Mouse (Mus musculus): ENCODE results near the gene Tefm. TPM values are rescaled to one million over a fixed set of nuclear protein-coding genes. Genes with fewer than 3 reads are reported as not detected.

The Tefm gene
- polyA plus RNA-seq, 1 experiment from 2014 or later: 31.6 TPM

GRCm38 (mm10) chr11:80171884-80172283 lies 29.9 kb upstream of the Tefm start:
- H3K9me3 ChIP-seq: no peaks in the 10 kb centered on the region
- no peaks in the 10 kb centered on the region for H3K36me3 ChIP-seq
- WGBS: 74% methylated on average over 4 of the region's 4 CpGs
- H3K9ac ChIP-seq: no peak overlapping the region
- no peak overlapping the region for H3K4me3 ChIP-seq
- ATAC-seq (ENCODE audit: low FRiP score, low read depth): no peak
- H3K27me3 ChIP-seq (replicated peaks): peaks cover 4% of the 10 kb centered on the region; the same call in 1 of the 2 replicates
- no peaks in the 10 kb centered on the region for H3K4me1 ChIP-seq
- no peak overlapping the region for H3K27ac ChIP-seq
- no peak overlapping the region for H3K4me2 ChIP-seq (replicated peaks)

DNA sequence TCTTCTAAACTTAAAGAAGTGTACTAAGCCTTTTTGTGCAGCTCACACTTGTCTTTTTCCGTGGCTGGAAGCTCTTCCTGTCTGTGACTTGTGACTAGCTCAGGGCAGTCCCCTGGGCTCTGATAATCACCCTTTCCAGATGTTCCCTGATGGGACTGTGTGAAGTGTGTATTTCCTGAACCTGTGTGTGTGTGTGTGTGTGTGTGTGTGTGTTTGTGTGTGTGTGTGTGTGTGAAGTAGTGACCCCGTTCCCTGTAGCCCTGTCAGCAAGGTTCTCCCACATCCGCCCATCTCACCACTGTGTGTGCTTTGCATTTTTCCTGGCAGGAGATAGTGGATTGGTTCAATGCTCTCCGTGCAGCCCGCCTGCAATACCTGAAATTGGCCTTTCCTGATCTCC lies 28.4 kb upstream of the Tefm start:
- 70% methylated on average over 5 of the region's 5 CpGs for WGBS

GRCm38 (mm10) chr11:80169629-80170028 lies 27.7 kb upstream of the Tefm start:
- no peak for ATAC-seq (ENCODE audit: low FRiP score, low read depth)
- H3K36me3 ChIP-seq: no peaks in the 10 kb centered on the region
- no peak overlapping the region for H3K4me2 ChIP-seq (replicated peaks)
- WGBS: 87% methylated on average over 3 of the region's 3 CpGs
- H3K27me3 ChIP-seq (replicated peaks): no peaks in the 10 kb centered on the region
- H3K9me3 ChIP-seq: no peaks in the 10 kb centered on the region
- H3K4me1 ChIP-seq: no peaks in the 10 kb centered on the region
- no peak overlapping the region for H3K4me3 ChIP-seq
- H3K27ac ChIP-seq: no peak overlapping the region
- no peak overlapping the region for H3K9ac ChIP-seq

More for the DNA sequence above, 28.4 kb upstream of the Tefm start:
- Histone ChIP-seq H3K4me3 (no peak overlapping the region), H3K4me1 (no peaks in the 10 kb centered on the region), H3K27ac (no peak overlapping the region), H3K36me3 (no peaks in the 10 kb centered on the region), H3K9ac (no peak overlapping the region), H3K27me3 (replicated peaks) (no peaks in the 10 kb centered on the region), H3K4me2 (replicated peaks) (no peak overlapping the region), H3K9me3 (no peaks in the 10 kb centered on the region)
- ATAC-seq (ENCODE audit: low FRiP score, low read depth): no peak

DNA sequence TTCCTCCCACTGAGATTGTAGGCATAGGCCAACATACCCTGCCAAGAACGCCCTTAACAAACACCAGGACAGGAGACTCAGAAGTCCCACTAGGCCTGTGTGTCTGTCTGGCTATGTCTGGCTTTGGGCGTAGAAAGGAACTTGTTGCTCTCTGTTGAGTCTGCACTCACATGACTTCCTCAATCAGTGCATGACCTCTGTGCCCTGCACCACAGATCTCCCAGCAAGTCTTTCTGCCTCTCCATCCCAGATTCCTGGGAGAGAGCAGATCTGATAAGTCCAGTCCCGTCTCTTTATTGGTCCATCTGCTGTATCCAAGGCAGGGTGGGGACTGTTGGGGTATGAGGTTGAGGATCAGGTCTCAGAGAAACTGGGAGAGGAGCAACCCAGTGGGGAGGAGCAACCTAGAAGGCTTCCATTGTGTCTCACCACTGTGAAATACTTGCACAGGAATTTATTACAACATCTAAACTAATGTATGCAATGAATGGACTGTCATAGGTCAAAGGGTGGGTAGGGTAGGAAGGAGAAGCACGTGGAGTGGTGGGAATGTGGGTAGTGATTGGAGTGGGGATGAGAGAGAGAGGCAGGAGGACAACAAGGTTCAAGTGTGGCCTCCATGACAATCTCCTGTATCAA lies 26.8 kb upstream of the Tefm start:
- Histone ChIP-seq H3K27ac (no peak overlapping the region), H3K36me3 (no peaks in the 10 kb centered on the region), H3K9ac (no peak overlapping the region), H3K4me2 (replicated peaks) (no peak overlapping the region), H3K4me1 (no peaks in the 10 kb centered on the region), H3K27me3 (replicated peaks) (no peaks in the 10 kb centered on the region), H3K4me3 (no peak overlapping the region), H3K9me3 (no peaks in the 10 kb centered on the region)
- WGBS: 86% methylated on average over 4 of the region's 4 CpGs
- ATAC-seq (ENCODE audit: low FRiP score, low read depth): no peak

GRCm38 (mm10) chr11:80168121-80168520 lies 26.1 kb upstream of the Tefm start:
- WGBS: 91% methylated on average over 9 of the region's 9 CpGs

GRCm38 (mm10) chr11:80164224-80164623 lies 22.2 kb upstream of the Tefm start:
- no peaks in the 10 kb centered on the region for H3K9me3 ChIP-seq
- no peak for ATAC-seq (ENCODE audit: low FRiP score, low read depth)
- no peak overlapping the region for H3K4me3 ChIP-seq
- no peaks in the 10 kb centered on the region for H3K36me3 ChIP-seq
- WGBS: 59% methylated on average over 2 of the region's 2 CpGs
- H3K9ac ChIP-seq: no peak overlapping the region
- H3K27ac ChIP-seq: no peak overlapping the region
- no peak overlapping the region for H3K4me2 ChIP-seq (replicated peaks)
- H3K4me1 ChIP-seq: no peaks in the 10 kb centered on the region
- H3K27me3 ChIP-seq (replicated peaks): no peaks in the 10 kb centered on the region

More at GRCm38 (mm10) chr11:80168121-80168520, 26.1 kb upstream of the Tefm start:
- Histone ChIP-seq H3K27me3 (replicated peaks) (no peaks in the 10 kb centered on the region), H3K9ac (no peak overlapping the region), H3K4me2 (replicated peaks) (no peak overlapping the region), H3K4me3 (no peak overlapping the region), H3K9me3 (no peaks in the 10 kb centered on the region), H3K36me3 (no peaks in the 10 kb centered on the region), H3K27ac (no peak overlapping the region), H3K4me1 (no peaks in the 10 kb centered on the region)
- ATAC-seq (ENCODE audit: low FRiP score, low read depth): no peak

DNA sequence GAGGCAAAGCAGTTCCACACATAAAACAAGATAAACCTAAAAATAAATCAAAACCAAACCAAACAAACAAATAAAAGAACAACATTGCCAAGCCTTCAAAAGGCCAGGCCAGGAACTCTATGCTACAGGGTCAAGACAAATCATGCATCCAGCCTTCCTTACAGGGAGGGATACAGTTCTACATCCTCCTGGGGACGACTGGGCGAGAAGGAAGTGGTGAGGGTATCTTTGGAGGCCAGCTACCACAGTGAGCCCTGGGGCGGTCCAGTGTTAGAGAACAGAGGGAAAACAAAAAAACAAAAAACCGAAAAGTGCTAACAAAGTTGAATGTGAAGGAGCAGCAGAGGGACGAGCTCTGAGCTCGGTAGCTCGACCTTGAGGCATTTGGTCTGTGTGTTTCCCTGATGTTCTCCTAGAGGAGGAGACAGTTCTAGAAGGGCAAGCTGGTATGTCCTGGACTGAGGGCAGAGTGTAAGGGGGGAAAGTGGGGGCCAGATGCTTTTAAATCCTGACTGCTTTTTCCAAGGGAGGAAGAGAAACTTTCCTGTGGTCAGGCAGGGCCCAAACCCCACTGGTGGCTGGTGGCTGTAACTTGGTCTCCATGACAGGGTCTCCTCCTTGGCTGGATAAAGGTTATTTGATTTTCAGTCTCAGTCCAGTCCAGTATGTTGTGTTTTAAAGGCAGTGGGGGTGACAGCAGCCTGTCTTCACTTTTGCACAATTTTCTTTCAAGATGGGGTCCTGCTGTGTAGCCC lies 21.6 kb upstream of the Tefm start:
- Histone ChIP-seq H3K27me3 (replicated peaks) (no peaks in the 10 kb centered on the region), H3K4me1 (no peaks in the 10 kb centered on the region), H3K9ac (no peak overlapping the region), H3K27ac (no peak overlapping the region), H3K4me3 (no peak overlapping the region), H3K9me3 (no peaks in the 10 kb centered on the region), H3K4me2 (replicated peaks) (no peak overlapping the region), H3K36me3 (no peaks in the 10 kb centered on the region)
- 77% methylated on average over 7 of the region's 7 CpGs for WGBS
- ATAC-seq (ENCODE audit: low FRiP score, low read depth): no peak

DNA sequence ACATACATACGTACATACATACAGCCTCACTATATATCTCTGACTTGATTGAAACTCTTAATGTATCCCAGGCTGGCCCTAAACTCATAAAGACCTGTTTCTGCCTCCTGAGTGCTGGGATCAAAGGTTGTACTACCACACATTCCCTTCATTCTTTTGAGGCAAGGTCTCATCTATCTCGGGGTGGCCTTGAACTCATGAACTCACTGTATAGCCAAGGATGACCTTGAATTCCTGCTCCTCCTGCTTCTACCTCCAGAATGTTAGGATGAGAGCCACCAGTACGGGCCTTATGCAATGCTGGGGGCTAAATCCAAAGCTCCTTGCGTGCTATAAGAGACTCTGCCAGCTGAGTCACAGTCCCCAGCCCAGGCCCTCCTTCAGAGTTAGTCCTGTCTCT lies 19.1 kb upstream of the Tefm start:
- Histone ChIP-seq H3K36me3 (no peaks in the 10 kb centered on the region), H3K4me3 (no peak overlapping the region), H3K4me1 (no peaks in the 10 kb centered on the region), H3K4me2 (replicated peaks) (no peak overlapping the region), H3K27me3 (replicated peaks) (peaks cover 2% of the 10 kb centered on the region; the same call in 1 of the 2 replicates), H3K9me3 (no peaks in the 10 kb centered on the region), H3K27ac (no peak overlapping the region), H3K9ac (no peak overlapping the region)
- 85% methylated on average over 4 of the region's 4 CpGs for WGBS
- no peak for ATAC-seq (ENCODE audit: low FRiP score, low read depth)

- Histone ChIP-seq H3K27me3 (replicated peaks) (peaks cover 22% of the 10 kb centered on the region), H3K9me3 (no peaks in the 10 kb centered on the region), H3K4me1 (peaks cover 4% of the 10 kb centered on the region; the same call in 1 of the 2 replicates), H3K4me3 (no peak overlapping the region), H3K9ac (no peak overlapping the region), H3K27ac (no peak overlapping the region), H3K36me3 (no peaks in the 10 kb centered on the region), H3K4me2 (replicated peaks) (no peak overlapping the region)
- ATAC-seq (ENCODE audit: low FRiP score, low read depth): no peak
- 87% methylated on average over 7 of the region's 7 CpGs for WGBS
Observed at GRCm38 (mm10) chr11:80159018-80159417, 17.0 kb upstream of the Tefm start.

DNA sequence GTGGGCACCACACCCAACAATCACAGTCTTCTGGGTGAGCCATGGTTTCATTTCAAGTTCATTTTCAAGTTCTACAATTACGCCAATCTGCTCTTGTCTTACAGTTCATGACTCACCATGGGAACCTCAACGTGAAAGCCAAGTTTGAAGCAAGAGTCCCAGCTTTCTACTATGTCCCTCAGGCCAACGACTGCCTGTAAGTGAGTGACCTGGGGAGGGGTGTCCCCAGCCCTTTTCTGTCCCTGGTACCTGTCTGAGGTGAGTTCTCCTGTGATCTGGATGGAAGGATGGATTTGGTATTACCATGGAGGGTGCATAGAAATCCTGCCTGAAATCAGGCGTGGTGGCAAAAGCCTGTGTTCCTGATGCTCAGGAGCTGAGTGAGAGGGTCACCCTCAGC lies 14.9 kb upstream of the Tefm start:
- Histone ChIP-seq H3K27ac (no peak overlapping the region), H3K4me1 (peaks cover 6% of the 10 kb centered on the region; the same call in 1 of the 2 replicates), H3K27me3 (replicated peaks) (peaks cover 33% of the 10 kb centered on the region), H3K9ac (no peak overlapping the region), H3K36me3 (no peaks in the 10 kb centered on the region), H3K4me3 (no peak overlapping the region), H3K9me3 (no peaks in the 10 kb centered on the region), H3K4me2 (replicated peaks) (no peak overlapping the region)
- WGBS: 78% methylated on average over 4 of the region's 4 CpGs
- ATAC-seq (ENCODE audit: low FRiP score, low read depth): no peak

GRCm38 (mm10) chr11:80155961-80156360 lies 14.0 kb upstream of the Tefm start:
- no peak overlapping the region for H3K4me3 ChIP-seq
- 86% methylated on average over 4 of the region's 4 CpGs for WGBS
- no peak overlapping the region for H3K27ac ChIP-seq
- peaks cover 36% of the 10 kb centered on the region for H3K27me3 ChIP-seq (replicated peaks)
- no peak overlapping the region for H3K4me2 ChIP-seq (replicated peaks)
- H3K9me3 ChIP-seq: no peaks in the 10 kb centered on the region
- no peak for ATAC-seq (ENCODE audit: low FRiP score, low read depth)
- H3K4me1 ChIP-seq: peaks cover 6% of the 10 kb centered on the region; the same call in 1 of the 2 replicates
- no peak overlapping the region for H3K9ac ChIP-seq
- no peaks in the 10 kb centered on the region for H3K36me3 ChIP-seq

DNA sequence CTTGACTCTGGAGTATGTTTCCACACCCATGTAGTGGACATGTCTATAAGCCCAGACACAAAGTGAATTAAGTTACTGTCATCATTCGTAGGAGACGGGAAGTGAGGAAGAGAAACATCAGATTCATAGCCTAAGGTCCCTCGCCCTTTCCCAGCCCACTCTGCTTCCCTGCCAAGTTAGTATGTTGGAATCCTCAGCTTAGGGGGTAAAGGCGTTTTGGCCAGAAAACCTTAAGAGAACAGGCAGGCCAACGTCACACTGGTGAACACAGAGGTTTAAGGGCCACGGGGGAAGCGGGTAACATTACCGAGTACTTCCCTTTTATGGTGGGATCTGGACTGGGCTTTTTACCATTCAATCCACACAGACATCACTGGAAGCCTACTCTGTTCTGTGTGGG lies 13.6 kb upstream of the Tefm start:
- no peak for ATAC-seq (ENCODE audit: low FRiP score, low read depth)
- Histone ChIP-seq H3K4me2 (replicated peaks) (no peak overlapping the region), H3K9me3 (no peaks in the 10 kb centered on the region), H3K9ac (no peak overlapping the region), H3K36me3 (no peaks in the 10 kb centered on the region), H3K27ac (no peak overlapping the region), H3K4me3 (no peak overlapping the region), H3K27me3 (replicated peaks) (peaks cover 36% of the 10 kb centered on the region), H3K4me1 (peaks cover 6% of the 10 kb centered on the region; the same call in 1 of the 2 replicates)
- WGBS: 87% methylated on average over 8 of the region's 8 CpGs
